In the genomic region with DNA sequence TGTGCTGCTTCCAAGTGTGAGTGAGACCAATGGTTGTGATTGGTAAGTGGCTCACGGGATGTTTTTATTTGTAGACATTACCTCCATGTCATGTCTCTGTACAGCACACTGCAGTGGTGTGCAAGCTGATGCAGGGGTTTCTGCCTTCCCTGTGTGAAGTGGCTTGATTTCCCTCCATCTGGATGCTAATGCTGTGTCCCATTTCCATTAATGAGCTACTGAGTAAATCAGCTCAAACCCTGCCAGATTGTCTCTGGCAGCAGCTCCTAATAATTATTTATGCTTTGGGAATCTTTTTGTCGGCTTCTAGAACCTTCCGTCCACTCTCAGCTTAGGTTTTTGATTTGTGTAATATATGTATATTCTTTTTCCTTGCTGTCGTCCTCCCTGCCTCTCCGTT, we compare ENCODE assay signal across 29 mouse cellular contexts. TPM values are rescaled to one million over a fixed set of nuclear protein-coding genes. Genes with fewer than 3 reads are reported as not detected.
DNase-seq lines count a peak whose midpoint lies in the region; ATAC-seq and TF ChIP-seq lines count a peak whose summit lies in the region.
"Had no signal": no experiment of that assay in that cellular context is flagged by ENCODE, and none has a peak within 500 bp of the region (broad histone marks: within the 10 kb centered on the region; RNA-seq: fewer than 3 reads in every experiment).

No protein-coding gene starts in this region.

- H3K9ac ChIP-seq in forebrain, embryonic 14.5 days (ENCODE audit: low read length): no peak overlapping the region
- no peak overlapping the region for H3K9ac ChIP-seq in kidney, embryonic 14.5 days (ENCODE audit: low read depth, low read length)
- H3K9ac ChIP-seq in kidney, embryonic 15.5 days: no peak overlapping the region
- H3K9ac ChIP-seq: hindbrain, embryonic 15.5 days; limb, embryonic 12.5 days; liver, embryonic 15.5 days; lung, embryonic 14.5 days; neural tube, embryonic 12.5 days had no signal

- H3K4me3 ChIP-seq in forebrain, embryonic 14.5 days (ENCODE audit: low read depth, low read length): no peak overlapping the region
- no peak overlapping the region for H3K4me3 ChIP-seq in forebrain, embryonic 10.5 days
- H3K4me3 ChIP-seq in layer of hippocampus, adult 2 months: no peak overlapping the region
- no peak overlapping the region for H3K4me3 ChIP-seq in kidney, embryonic 14.5 days (ENCODE audit: low read length)
- H3K4me3 ChIP-seq in kidney, embryonic 15.5 days (replicated peaks): no peak overlapping the region
- H3K4me3 ChIP-seq: erythroblast, embryonic 14.5 days; heart, embryonic 10.5 days; hindbrain, embryonic 15.5 days; limb, embryonic 12.5 days; liver, embryonic 15.5 days; midbrain, embryonic 10.5 days; myocyte; neural tube, embryonic 12.5 days had no signal

- no peak for TF ChIP-seq CTCF in layer of hippocampus, adult 2 months (conservative IDR thresholded peaks at IDR 0.05)

- H3K9me3 ChIP-seq in forebrain, embryonic 14.5 days (replicated peaks; ENCODE audit: control insufficient read depth, low read length): no peaks in the 10 kb centered on the region
- H3K9me3 ChIP-seq in forebrain, embryonic 10.5 days: no peaks in the 10 kb centered on the region
- H3K9me3 ChIP-seq in kidney, embryonic 14.5 days (ENCODE audit: control insufficient read depth, low read length): no peaks in the 10 kb centered on the region
- no peaks in the 10 kb centered on the region for H3K9me3 ChIP-seq in kidney, embryonic 15.5 days (replicated peaks)
- H3K9me3 ChIP-seq: heart, embryonic 10.5 days; hindbrain, embryonic 15.5 days; limb, embryonic 12.5 days; liver, embryonic 15.5 days; midbrain, embryonic 10.5 days; neural tube, embryonic 12.5 days had no signal

- WGBS in forebrain, embryonic 14.5 days: 85% methylated on average over 5 of the region's 5 CpGs
- WGBS in forebrain, embryonic 10.5 days: 95% methylated on average over 5 of the region's 5 CpGs
- WGBS in kidney, embryonic 14.5 days: 91% methylated on average over 5 of the region's 5 CpGs
- 93% methylated on average over 5 of the region's 5 CpGs for WGBS in kidney, embryonic 15.5 days

- H3K4me1 ChIP-seq in forebrain, embryonic 14.5 days (ENCODE audit: control insufficient read depth, insufficient read depth, low read length): no peaks in the 10 kb centered on the region
- no peaks in the 10 kb centered on the region for H3K4me1 ChIP-seq in forebrain, embryonic 10.5 days
- no peaks in the 10 kb centered on the region for H3K4me1 ChIP-seq in kidney, embryonic 14.5 days (ENCODE audit: control insufficient read depth, insufficient read depth, low read length)
- no peaks in the 10 kb centered on the region for H3K4me1 ChIP-seq in kidney, embryonic 15.5 days
- H3K4me1 ChIP-seq: heart, embryonic 10.5 days; hindbrain, embryonic 15.5 days; limb, embryonic 12.5 days; liver, embryonic 15.5 days; midbrain, embryonic 10.5 days; neural tube, embryonic 12.5 days had no signal

- no peak; the same call in 1 of the 2 replicates for ATAC-seq in forebrain, embryonic 14.5 days
- no peak for ATAC-seq in kidney, embryonic 14.5 days (ENCODE audit: low FRiP score, low TSS enrichment)
- ATAC-seq in kidney, embryonic 15.5 days (replicated peaks; ENCODE audit: low FRiP score): no peak
- ATAC-seq: midbrain, embryonic 16.5 days had no signal

- peak; percentile 47 for DNase-seq in forebrain, embryonic 14.5 days (ENCODE audit: low spot score)
- DNase-seq in forebrain, embryonic 10.5 days (ENCODE audit: extremely low spot score, low spot score): no peak
- DNase-seq in layer of hippocampus, adult 2 months (ENCODE audit: low spot score in 2 of 2): no peak
- DNase-seq in layer of hippocampus, adult 11-12 months (ENCODE audit: low spot score): no peak
- peak; percentile 24 for DNase-seq in Muller cell, postnatal 12 days (ENCODE audit: inconsistent ontology term)
- peak; percentile 24 for DNase-seq in brain, embryonic 18.5 days (ENCODE audit: low read depth, low spot score)
- DNase-seq: adrenal gland, postnatal 14 days; cerebellum, adult 9-11 months; gastrocnemius, postnatal 14 days; heart, postnatal 36 days; kidney, adult 2 months; kidney, postnatal 14 days; lung, embryonic 14.5 days; thymus, postnatal 4 days had no signal

- no peak overlapping the region for H3K27ac ChIP-seq in forebrain, embryonic 14.5 days (ENCODE audit: low read depth, low read length)
- no peak overlapping the region for H3K27ac ChIP-seq in forebrain, embryonic 10.5 days
- H3K27ac ChIP-seq in layer of hippocampus, adult 2 months: peak overlapping the region; percentile 85
- no peak overlapping the region for H3K27ac ChIP-seq in kidney, embryonic 14.5 days (ENCODE audit: low read depth, low read length)
- no peak overlapping the region for H3K27ac ChIP-seq in kidney, embryonic 15.5 days
- H3K27ac ChIP-seq: heart, embryonic 10.5 days; hindbrain, embryonic 15.5 days; limb, embryonic 12.5 days; liver, embryonic 15.5 days; midbrain, embryonic 10.5 days; neural tube, embryonic 12.5 days had no signal

- no peak overlapping the region for H3K4me2 ChIP-seq in forebrain, embryonic 14.5 days (ENCODE audit: low read length)
- H3K4me2 ChIP-seq in kidney, embryonic 14.5 days (replicated peaks; ENCODE audit: low read depth, low read length): no peak overlapping the region
- H3K4me2 ChIP-seq in kidney, embryonic 15.5 days: no peak overlapping the region
- H3K4me2 ChIP-seq: hindbrain, embryonic 15.5 days; limb, embryonic 12.5 days; liver, embryonic 15.5 days; lung, embryonic 14.5 days; neural tube, embryonic 12.5 days had no signal

- H3K36me3 ChIP-seq in forebrain, embryonic 14.5 days (ENCODE audit: control insufficient read depth, insufficient read depth, low read length): peaks cover 67% of the 10 kb centered on the region
- H3K36me3 ChIP-seq in forebrain, embryonic 10.5 days (replicated peaks): peaks cover 93% of the 10 kb centered on the region
- H3K36me3 ChIP-seq in kidney, embryonic 14.5 days (ENCODE audit: control insufficient read depth, insufficient read depth, low read length): peaks cover 70% of the 10 kb centered on the region
- H3K36me3 ChIP-seq in kidney, embryonic 15.5 days: peaks cover 83% of the 10 kb centered on the region

- H3K27me3 ChIP-seq in forebrain, embryonic 14.5 days (replicated peaks; ENCODE audit: control insufficient read depth, insufficient read depth, low read length): no peaks in the 10 kb centered on the region
- no peaks in the 10 kb centered on the region for H3K27me3 ChIP-seq in forebrain, embryonic 10.5 days (ENCODE audit: poor library complexity, severe bottlenecking)
- no peaks in the 10 kb centered on the region for H3K27me3 ChIP-seq in kidney, embryonic 14.5 days (ENCODE audit: control insufficient read depth, insufficient read depth, low read length)
- H3K27me3 ChIP-seq in kidney, embryonic 15.5 days: no peaks in the 10 kb centered on the region
- H3K27me3 ChIP-seq: hindbrain, embryonic 15.5 days; limb, embryonic 12.5 days; liver, embryonic 15.5 days; neural tube, embryonic 12.5 days had no signal

RNA-seq across cellular contexts. Expression of a gene that starts 0.9 kb away (rescaled TPM):
- polyA plus RNA-seq in forebrain, embryonic 14.5 days (2014; fragmentation: Nextera tagmentation; extraction: Ambion mirVana): 0.74 and 1.1 TPM in 2 replicates
- 1.4 and 1.5 TPM in 2 replicates for polyA plus RNA-seq in forebrain, embryonic 10.5 days (2016; fragmentation: Nextera tagmentation; extraction: Ambion mirVana)
- total RNA-seq in layer of hippocampus, adult 2 months (2021): 1 to 10 TPM; 6.3 to 6.4 TPM
- polyA plus RNA-seq in kidney, embryonic 14.5 days (2014; fragmentation: Nextera tagmentation; extraction: Ambion mirVana): 1.1 and 2.1 TPM in 2 replicates
- polyA plus RNA-seq in kidney, embryonic 15.5 days (2015; fragmentation: Nextera tagmentation; extraction: Ambion mirVana): 1.5 and 1.6 TPM in 2 replicates

RNA-seq across cellular contexts. Expression of a gene that starts 28.0 kb away (rescaled TPM):
- 46.5 and 53.7 TPM in 2 replicates for polyA plus RNA-seq in forebrain, embryonic 14.5 days (2014; fragmentation: Nextera tagmentation; extraction: Ambion mirVana)
- 61.9 and 64.1 TPM in 2 replicates for polyA plus RNA-seq in forebrain, embryonic 10.5 days (2016; fragmentation: Nextera tagmentation; extraction: Ambion mirVana)
- 10 to 100 TPM; 64.0 to 71.1 TPM for total RNA-seq in layer of hippocampus, adult 2 months (2021)
- 27.9 and 47.3 TPM in 2 replicates for polyA plus RNA-seq in kidney, embryonic 14.5 days (2014; fragmentation: Nextera tagmentation; extraction: Ambion mirVana)
- polyA plus RNA-seq in kidney, embryonic 15.5 days (2015; fragmentation: Nextera tagmentation; extraction: Ambion mirVana): 48.1 and 49.7 TPM in 2 replicates

RNA-seq across cellular contexts. Expression of a gene that starts 37.9 kb away (rescaled TPM):
- polyA plus RNA-seq in forebrain, embryonic 14.5 days (2014; fragmentation: Nextera tagmentation; extraction: Ambion mirVana): 68.0 and 102 TPM in 2 replicates
- 2.8 and 5.5 TPM in 2 replicates for polyA plus RNA-seq in forebrain, embryonic 10.5 days (2016; fragmentation: Nextera tagmentation; extraction: Ambion mirVana)
- total RNA-seq in layer of hippocampus, adult 2 months (2021): 10 to 100 TPM; 71.8 to 73.9 TPM
- polyA plus RNA-seq in kidney, embryonic 14.5 days (2014; fragmentation: Nextera tagmentation; extraction: Ambion mirVana): 0.26 and 0.32 TPM in 2 replicates
- polyA plus RNA-seq in kidney, embryonic 15.5 days (2015; fragmentation: Nextera tagmentation; extraction: Ambion mirVana): 0.30 and 0.82 TPM in 2 replicates
- total RNA-seq: granulocyte monocyte progenitor cell, adult 5-6 weeks; megakaryocyte progenitor cell, adult 5-6 weeks; MEL had no signal
- polyA plus RNA-seq: myocyte; testis, adult 2 months had no signal

Comparison
In these comparisons a context has a peak if more than half of its experiments do, and no peak if none do; other contexts are left out.
1. DNase-seq: peak in forebrain, embryonic 14.5 days (single experiment), Muller cell, postnatal 12 days (single experiment) and brain, embryonic 18.5 days (single experiment); none in forebrain, embryonic 10.5 days (single experiment), layer of hippocampus, adult 2 months (0 of 2) and layer of hippocampus, adult 11-12 months (single experiment).
2. RNA of a gene that starts 37.9 kb away (polyA plus RNA-seq): 68.0 to 102 TPM in forebrain, embryonic 14.5 days; 2.8 to 5.5 TPM in forebrain, embryonic 10.5 days, 0.26 to 0.32 TPM in kidney, embryonic 14.5 days and 0.30 to 0.82 TPM in kidney, embryonic 15.5 days; every median in the first group is over 10 times any median in the second.